In the genomic region with DNA sequence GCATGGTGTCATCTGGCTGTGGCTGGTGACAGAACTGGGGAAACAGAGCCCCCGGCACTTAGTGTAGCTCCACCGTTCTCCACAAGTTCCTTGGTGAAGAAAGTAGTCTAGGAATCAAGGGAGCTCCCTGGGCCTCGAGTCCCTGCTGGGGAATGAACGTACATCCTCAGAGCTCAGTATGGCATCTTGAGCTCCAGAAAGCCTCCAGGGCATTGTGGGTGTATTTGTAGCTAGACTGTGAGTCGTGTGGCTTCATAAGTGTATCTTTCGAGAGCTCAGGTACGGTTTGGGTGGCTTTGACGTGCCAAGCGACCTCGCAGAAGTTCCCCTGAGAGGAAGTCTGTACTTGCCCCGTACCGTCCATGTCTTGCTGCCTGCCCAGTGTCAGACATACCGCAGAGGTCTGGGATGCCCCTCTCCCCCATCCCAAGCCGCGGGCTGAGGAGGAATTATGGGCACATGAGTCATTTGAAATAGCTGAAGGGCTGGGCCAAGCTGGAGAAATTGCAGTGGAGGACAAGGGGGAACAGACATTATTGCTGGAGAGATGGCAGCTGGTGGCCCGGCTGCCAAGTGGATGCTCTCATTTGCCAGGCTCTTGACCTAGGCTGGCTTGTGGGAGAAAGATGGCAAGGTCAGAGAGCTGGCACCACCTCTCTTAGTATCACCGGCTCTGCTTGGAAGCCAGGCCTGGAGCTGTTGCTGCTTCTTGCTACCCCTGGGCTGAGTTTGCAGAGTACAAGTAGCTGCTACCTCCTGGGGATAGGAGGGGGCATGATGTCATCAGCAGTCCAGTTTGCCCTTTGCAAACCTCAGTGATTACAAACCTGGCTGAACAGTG, we compare ENCODE assay signal across 8 mouse cellular contexts. TPM values are rescaled to one million over a fixed set of nuclear protein-coding genes. Genes with fewer than 3 reads are reported as not detected.
DNase-seq lines count a peak whose midpoint lies in the region; TF ChIP-seq lines count a peak whose summit lies in the region.

No protein-coding gene starts in this region.

- H3ac ChIP-seq in myocyte (ENCODE audit: control insufficient read depth, insufficient read length): peak overlapping the region; percentile 9

- H3K4me3 ChIP-seq in left cerebral cortex, adult 2 months: no peak overlapping the region
- H3K4me3 ChIP-seq in myocyte: peak overlapping the region; percentile 84

- peak; percentile 42 for TF ChIP-seq POLR2A in myocyte (IDR thresholded peaks at IDR 0.05; ENCODE audit: insufficient read length, low read depth)

- intact Hi-C loops in left cerebral cortex, adult 2 months (cut with DNase I): no loop called here
- intact Hi-C loops in left cerebral cortex, postnatal 4 days (cut with DNase I): no loop called here

- H3K27me3 ChIP-seq in myocyte (ENCODE audit: control insufficient read depth, insufficient read depth, insufficient read length): no peaks in the 10 kb centered on the region

- no peak for DNase-seq in left cerebral cortex, adult 2 months (ENCODE audit: extremely low spot score in 1 of 2, low spot score in 2 of 2)
- no peak for DNase-seq in left cerebral cortex, postnatal 4 days
- DNase-seq in adrenal gland, postnatal 14 days: peak; percentile 78
- DNase-seq in heart, adult 9 months (ENCODE audit: low spot score in 2 of 2): peak; percentile 63 to 66
- DNase-seq in right cerebral cortex, adult 18-20 months: no peak
- no peak for DNase-seq in thymus, postnatal 0 days (ENCODE audit: low spot score)
- DNase-seq in thymus, postnatal 36 days: no peak

- H3K36me3 ChIP-seq in myocyte (ENCODE audit: control insufficient read depth, insufficient read depth): no peaks in the 10 kb centered on the region

- no peak for TF ChIP-seq CTCF in left cerebral cortex, adult 2 months (IDR thresholded peaks at IDR 0.05)

- H3K27ac ChIP-seq in left cerebral cortex, adult 2 months: peak overlapping the region; percentile 33; the same call in 1 of the 2 replicates

- H3K4me2 ChIP-seq in myocyte (ENCODE audit: low read depth): peak overlapping the region; percentile 99

- H3K79me2 ChIP-seq in myocyte (ENCODE audit: control insufficient read depth, insufficient read depth): peaks cover 70% of the 10 kb centered on the region

TF ChIP-seq in myocyte, 11 proteins besides CTCF, POLR2A, EP300 and RAD21:
- TF ChIP-seq MYOD1 (IDR thresholded peaks at IDR 0.05; ENCODE audit: control insufficient read depth in 1 of 3, insufficient read length in 2 of 3, low read depth in 2 of 3) (peak; percentile 12 to 68 (median 64)), MYOG (IDR thresholded peaks at IDR 0.05; ENCODE audit: control insufficient read depth in 1 of 3, insufficient read depth in 1 of 3, insufficient read length in 2 of 3, low read depth in 2 of 3) (peak; percentile 38 to 83 (median 66)), SRF (IDR thresholded peaks at IDR 0.05; ENCODE audit: control insufficient read depth, insufficient read length, low read depth) (no peak), USF1 (IDR thresholded peaks at IDR 0.05; ENCODE audit: low read depth) (no peak), TCF12 (IDR thresholded peaks at IDR 0.05; ENCODE audit: insufficient read depth, poor library complexity, severe bottlenecking) (peak; percentile 40)

RNA-seq across cellular contexts. Expression of gene Tpst2, which starts 2.9 kb away (rescaled TPM):
- 10 to 100 TPM; 37.5 to 41.9 TPM for total RNA-seq in left cerebral cortex, adult 2 months (2021)
- 10 to 100 TPM; 25.5 to 28.8 TPM for total RNA-seq in left cerebral cortex, postnatal 4 days (2021)
- total RNA-seq in adrenal gland, postnatal 14 days (2021): 161 and 186 TPM in 2 replicates
- polyA plus RNA-seq in myocyte (2012; fragmentation: generic; extraction: Trizol): 94.7 TPM
- polyA plus RNA-seq in thymus, postnatal 0 days (2015; fragmentation: Nextera tagmentation; extraction: Ambion mirVana): 44.6 and 45.3 TPM in 2 replicates

RNA-seq across cellular contexts. Expression of gene Crybb1, which starts 23.8 kb away (rescaled TPM):
- 1 to 10 TPM; 6.9 to 7.4 TPM for total RNA-seq in left cerebral cortex, adult 2 months (2021)
- total RNA-seq in left cerebral cortex, postnatal 4 days (2021): 1 to 10 TPM; 3.5 to 5.6 TPM
- 1.8 and 1.9 TPM in 2 replicates for total RNA-seq in adrenal gland, postnatal 14 days (2021)
- 0.36 TPM for polyA plus RNA-seq in myocyte (2012; fragmentation: generic; extraction: Trizol)
- 0.49 and 0.74 TPM in 2 replicates for polyA plus RNA-seq in thymus, postnatal 0 days (2015; fragmentation: Nextera tagmentation; extraction: Ambion mirVana)

RNA-seq across cellular contexts. Expression of gene Cryba4, which starts 27.1 kb away (rescaled TPM):
- total RNA-seq in left cerebral cortex, adult 2 months (2021): under 1 TPM in 1 of 2 experiments, not detected in 1; 0.49 TPM
- total RNA-seq in left cerebral cortex, postnatal 4 days (2021): under 1 TPM; 0.50 to 0.54 TPM
- 16.2 and 28.2 TPM in 2 replicates for total RNA-seq in adrenal gland, postnatal 14 days (2021)
- polyA plus RNA-seq in myocyte (2012; fragmentation: generic; extraction: Trizol): 2.8 TPM
- 1.2 and 1.8 TPM in 2 replicates for polyA plus RNA-seq in thymus, postnatal 0 days (2015; fragmentation: Nextera tagmentation; extraction: Ambion mirVana)

RNA-seq across cellular contexts. Expression of gene Tfip11, which starts 46.8 kb away (rescaled TPM):
- 10 to 100 TPM; 43.0 to 45.0 TPM for total RNA-seq in left cerebral cortex, adult 2 months (2021)
- total RNA-seq in left cerebral cortex, postnatal 4 days (2021): 10 to 100 TPM; 33.2 to 34.9 TPM
- 33.0 and 35.2 TPM in 2 replicates for total RNA-seq in adrenal gland, postnatal 14 days (2021)
- polyA plus RNA-seq in myocyte (2012; fragmentation: generic; extraction: Trizol): 31.7 TPM
- 26.9 and 27.9 TPM in 2 replicates for polyA plus RNA-seq in thymus, postnatal 0 days (2015; fragmentation: Nextera tagmentation; extraction: Ambion mirVana)

Comparison
In these comparisons a context has a peak if more than half of its experiments do, and no peak if none do; other contexts are left out.
1. DNase-seq: peak in adrenal gland, postnatal 14 days (single experiment) and heart, adult 9 months (2 of 2); none in left cerebral cortex, adult 2 months (0 of 2), left cerebral cortex, postnatal 4 days (single experiment), right cerebral cortex, adult 18-20 months (single experiment), thymus, postnatal 0 days (single experiment) and thymus, postnatal 36 days (0 of 2).
2. RNA of gene Cryba4, which starts 27.1 kb away (total RNA-seq): 16.2 to 28.2 TPM in adrenal gland, postnatal 14 days; 0.50 to 0.54 TPM in left cerebral cortex, postnatal 4 days and 0.49 TPM in left cerebral cortex, adult 2 months; every median in the first group is over 10 times any median in the second.